Mouse (Mus musculus) heart, embryonic 15.5 days (tissue): Measurements from ENCODE around the gene Arhgap35. TPM values are rescaled to one million over a fixed set of nuclear protein-coding genes. Genes with fewer than 3 reads are reported as not detected.

ENCODE experiments used
- ATAC-seq: fragments of 200-750 bp; cut with Nextera tagmentation; replicated peaks from 2 replicates; pipeline ENCODE4 v1.8.0; 2017; ENCODE audit warnings: low read depth, moderate TSS enrichment; ENCODE audit not compliant: insufficient number of reproducible peaks, insufficient read depth, low FRiP score
- H3K27ac ChIP-seq: fragments of 300-500 bp; sonication (generic); 2 replicates; pipeline ENCODE4 v1.5.1; 2015; ENCODE audit warnings: mild to moderate bottlenecking, inconsistent platforms
- H3K27me3 ChIP-seq: fragments of 300-500 bp; sonication (generic); 2 replicates; pipeline ENCODE4 v1.6.1; 2015; ENCODE audit warnings: inconsistent platforms
- H3K36me3 ChIP-seq: fragments of 300-500 bp; sonication (generic); 2 replicates; pipeline ENCODE4 v1.6.1; 2015; ENCODE audit warnings: mild to moderate bottlenecking, inconsistent platforms
- H3K4me1 ChIP-seq: fragments of 300-500 bp; sonication (generic); replicated peaks from 2 replicates; pipeline ENCODE4 v1.6.1; 2015; ENCODE audit warnings: inconsistent platforms
- H3K4me2 ChIP-seq: fragments of 300-500 bp; sonication (generic); 2 replicates; pipeline ENCODE4 v1.6.1; 2015; ENCODE audit warnings: inconsistent platforms, mild to moderate bottlenecking, moderate library complexity
- H3K4me3 ChIP-seq: fragments of 300-500 bp; sonication (generic); 2 replicates; pipeline ENCODE4 v1.5.1; 2015; ENCODE audit warnings: mild to moderate bottlenecking, inconsistent platforms
- H3K9ac ChIP-seq: fragments of 300-500 bp; sonication (generic); 2 replicates; pipeline ENCODE4 v1.6.1; 2015; ENCODE audit warnings: mild to moderate bottlenecking, inconsistent platforms
- H3K9me3 ChIP-seq: fragments of 300-500 bp; sonication (generic); replicated peaks from 2 replicates; pipeline ENCODE4 v1.6.1; 2016; ENCODE audit warnings: inconsistent platforms
- WGBS: fragments of 180-500 bp; shearing (Covaris S2); methylation state at CpG from one replicate; pipeline ENCODE4 v1.1.7; 2015; ENCODE audit warnings: mixed read lengths; 5-methylcytosine and 5-hydroxymethylcytosine counted together
- polyA plus RNA-seq: library from polyadenylated mRNA; unstranded; fragments of >200 nt; fragmentation: Nextera tagmentation; extraction: Ambion mirVana; gene quantifications from 2 replicates; pipeline ENCODE4 v1.2.1, GENCODE M21; 2015

Gene Arhgap35
- polyA plus RNA-seq, 1 experiment from 2014 or later, result 12.6 TPM

DNA sequence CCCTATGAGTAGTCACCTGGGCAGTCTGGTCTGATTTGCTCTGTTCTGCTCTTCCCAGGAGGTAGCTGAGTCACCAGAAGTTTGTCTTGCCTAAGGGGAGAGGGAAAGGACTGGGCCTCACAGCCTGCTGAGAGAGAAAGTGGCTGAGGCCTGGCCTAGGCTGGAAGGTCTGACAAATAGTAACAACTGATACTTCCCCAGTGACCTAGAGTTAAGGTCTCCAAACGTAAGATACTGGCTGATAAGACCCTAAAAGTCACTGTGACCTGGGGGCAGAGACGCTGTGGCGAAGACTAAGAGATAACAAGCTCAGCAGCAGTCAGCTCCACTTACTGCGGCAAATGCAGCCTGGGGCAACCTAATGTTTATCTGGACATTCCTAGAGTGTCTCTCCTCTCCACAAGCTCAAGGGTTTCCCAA is 13.1 kb downstream of the Arhgap35 start:
- ATAC-seq, result peak; percentile 53; the same call in 1 of the 2 replicates
- 17% methylated on average over 4 of the region's 4 CpGs for WGBS

DNA sequence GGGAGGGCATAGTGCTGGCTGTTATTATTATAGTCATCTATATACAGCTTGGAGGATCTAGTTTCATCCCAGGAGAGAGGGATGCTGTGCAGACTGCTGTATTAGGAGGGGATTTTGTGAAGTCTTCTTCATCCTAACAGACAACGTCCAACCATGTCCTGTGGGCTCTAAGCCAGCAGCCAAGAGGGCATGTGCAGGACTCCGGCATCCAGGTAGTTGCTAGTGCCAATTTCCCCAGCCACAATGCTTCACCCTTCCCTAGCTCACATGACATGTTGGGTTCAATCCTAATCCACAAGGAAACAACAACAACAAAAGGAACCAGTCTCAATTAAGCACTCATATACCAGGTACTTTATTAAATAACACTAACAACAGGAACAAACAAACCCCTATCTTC is 15.8 kb downstream of the Arhgap35 start:
- Histone ChIP-seq H3K4me1 (peaks cover 31% of the 10 kb centered on the region), H3K9me3 (no peaks in the 10 kb centered on the region), H3K4me2 (no peak overlapping the region), H3K9ac (no peak overlapping the region), H3K27ac (no peak overlapping the region), H3K4me3 (no peak overlapping the region), H3K27me3 (no peaks in the 10 kb centered on the region), H3K36me3 (0 out of 2 replicates have a peak, but pooled peaks cover 3% of the 10 kb centered on the region)
- WGBS, result 43% methylated on average over 2 of the region's 2 CpGs
- 0 out of 2 replicates have a peak, but pooled peaks have one; percentile 27 for ATAC-seq

More for the DNA sequence above, 13.1 kb downstream of the Arhgap35 start:
- Histone ChIP-seq H3K9ac (peak overlapping the region; percentile 26; the same call in 1 of the 2 replicates), H3K4me2 (peak overlapping the region; percentile 21; the same call in 1 of the 2 replicates), H3K4me3 (no peak overlapping the region), H3K27ac (peak overlapping the region; percentile 83), H3K4me1 (peaks cover 28% of the 10 kb centered on the region), H3K36me3 (no peaks in the 10 kb centered on the region), H3K9me3 (no peaks in the 10 kb centered on the region), H3K27me3 (no peaks in the 10 kb centered on the region)

DNA sequence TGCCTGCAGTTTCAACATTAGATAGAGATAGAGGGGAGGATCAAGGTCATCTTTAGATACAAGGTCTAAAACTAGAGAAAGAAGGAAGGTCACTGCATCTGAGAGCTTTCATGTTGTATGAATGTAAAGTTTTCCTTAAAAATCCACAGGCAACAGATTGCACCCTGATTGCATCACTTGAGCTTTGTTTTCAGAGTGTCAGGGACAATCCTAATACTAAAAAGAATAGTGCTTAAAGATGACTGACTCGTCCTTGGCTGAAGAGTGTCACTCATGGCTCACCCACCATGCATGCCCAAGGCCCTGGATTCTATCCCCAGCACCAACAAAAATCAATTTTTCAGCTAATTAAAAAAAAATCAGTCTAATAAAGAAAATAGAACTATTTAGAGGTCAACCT is 23.5 kb downstream of the Arhgap35 start:
- H3K27me3 ChIP-seq, result no peaks in the 10 kb centered on the region
- 0 out of 2 replicates have a peak, but pooled peaks cover 7% of the 10 kb centered on the region for H3K36me3 ChIP-seq
- H3K27ac ChIP-seq, result 0 out of 2 replicates have a peak overlapping the region, but pooled peaks have one; percentile 14
- no peak overlapping the region for H3K4me2 ChIP-seq
- H3K9me3 ChIP-seq, result no peaks in the 10 kb centered on the region
- no peak for ATAC-seq
- H3K4me1 ChIP-seq, result peaks cover 50% of the 10 kb centered on the region
- H3K4me3 ChIP-seq, result no peak overlapping the region
- 53% methylated on average over 1 of the region's 1 CpGs for WGBS
- H3K9ac ChIP-seq, result no peak overlapping the region

DNA sequence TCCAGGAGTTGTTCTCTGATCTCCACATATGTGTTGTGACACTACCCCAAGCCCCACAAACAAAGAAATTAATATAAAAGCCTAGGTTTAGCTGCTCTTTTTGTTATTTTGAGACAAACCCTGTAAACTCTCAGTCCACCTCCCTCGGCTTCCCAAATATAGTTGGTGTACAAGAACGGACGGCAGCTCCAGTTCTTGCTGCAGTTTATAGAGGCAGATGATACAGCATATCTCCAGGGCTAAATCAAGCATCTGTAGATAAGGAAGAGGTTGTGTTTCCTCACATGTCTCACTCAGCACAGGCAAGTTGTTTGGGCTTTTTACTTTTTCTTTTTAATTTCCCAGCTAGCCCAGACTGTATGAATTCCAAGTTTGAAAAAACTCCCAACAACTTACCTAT is 27.1 kb downstream of the Arhgap35 start:
- Histone ChIP-seq H3K9me3 (no peaks in the 10 kb centered on the region), H3K4me1 (peaks cover 78% of the 10 kb centered on the region), H3K4me3 (no peak overlapping the region), H3K9ac (no peak overlapping the region), H3K4me2 (no peak overlapping the region), H3K27me3 (no peaks in the 10 kb centered on the region), H3K27ac (peak overlapping the region; percentile 73), H3K36me3 (no peaks in the 10 kb centered on the region)
- no peak for ATAC-seq
- 44% methylated on average over 3 of the region's 3 CpGs for WGBS

DNA sequence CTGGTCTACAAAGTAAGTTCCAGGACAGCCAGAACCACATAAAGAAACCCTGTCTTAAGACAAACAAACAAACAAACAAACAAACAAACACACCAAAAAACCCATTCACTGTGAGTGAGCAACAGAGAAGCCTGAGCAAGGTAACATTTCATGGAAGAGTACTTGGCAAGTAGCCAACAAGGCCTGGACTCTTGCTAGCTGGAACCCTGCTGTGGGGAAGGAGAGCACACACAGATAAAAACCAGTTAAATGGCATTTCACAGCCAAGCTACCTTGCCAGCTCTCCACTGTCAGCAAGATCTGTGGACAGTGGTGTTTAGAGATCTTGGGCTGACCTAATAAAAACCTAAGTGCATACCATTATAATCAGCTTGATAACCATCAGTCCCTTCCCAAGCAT is 30.4 kb downstream of the Arhgap35 start:
- H3K27me3 ChIP-seq, result no peaks in the 10 kb centered on the region
- H3K4me2 ChIP-seq, result peak overlapping the region; percentile 11; the same call in 1 of the 2 replicates
- H3K4me1 ChIP-seq, result peaks cover 84% of the 10 kb centered on the region

DNA sequence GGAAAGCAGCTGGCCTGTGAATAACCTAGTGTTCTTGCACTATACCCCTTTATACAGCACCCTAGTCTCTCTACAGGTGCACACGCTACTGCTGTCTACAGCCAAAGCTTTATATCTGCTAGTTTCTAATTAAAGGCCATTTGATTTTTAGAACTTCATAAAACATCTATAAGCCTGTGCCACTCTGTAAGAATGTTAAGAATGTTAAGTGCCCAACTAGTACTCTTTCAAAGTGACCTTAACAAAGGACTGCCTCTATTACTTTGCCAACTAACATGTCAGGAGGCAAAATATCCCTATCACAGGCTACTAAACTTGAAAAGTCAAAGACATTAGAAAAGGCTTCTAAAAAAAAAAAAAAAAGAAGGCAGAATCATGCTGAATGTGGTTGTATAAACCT is 31.0 kb downstream of the Arhgap35 start:
- Histone ChIP-seq H3K27me3 (no peaks in the 10 kb centered on the region), H3K4me3 (no peak overlapping the region), H3K4me2 (peak overlapping the region; percentile 16), H3K4me1 (peaks cover 78% of the 10 kb centered on the region), H3K36me3 (no peaks in the 10 kb centered on the region), H3K27ac (peak overlapping the region; percentile 94), H3K9ac (no peak overlapping the region), H3K9me3 (no peaks in the 10 kb centered on the region)
- ATAC-seq, result peak; percentile 45; the same call in 1 of the 2 replicates
- whole genome bisulfite sequencing, result 51% methylated on average over 1 of the region's 1 CpGs

More for the DNA sequence above, 30.4 kb downstream of the Arhgap35 start:
- H3K36me3 ChIP-seq, result no peaks in the 10 kb centered on the region
- no peak overlapping the region for H3K9ac ChIP-seq
- H3K4me3 ChIP-seq, result no peak overlapping the region
- no peak for ATAC-seq
- H3K27ac ChIP-seq, result peak overlapping the region; percentile 94
- H3K9me3 ChIP-seq, result no peaks in the 10 kb centered on the region

DNA sequence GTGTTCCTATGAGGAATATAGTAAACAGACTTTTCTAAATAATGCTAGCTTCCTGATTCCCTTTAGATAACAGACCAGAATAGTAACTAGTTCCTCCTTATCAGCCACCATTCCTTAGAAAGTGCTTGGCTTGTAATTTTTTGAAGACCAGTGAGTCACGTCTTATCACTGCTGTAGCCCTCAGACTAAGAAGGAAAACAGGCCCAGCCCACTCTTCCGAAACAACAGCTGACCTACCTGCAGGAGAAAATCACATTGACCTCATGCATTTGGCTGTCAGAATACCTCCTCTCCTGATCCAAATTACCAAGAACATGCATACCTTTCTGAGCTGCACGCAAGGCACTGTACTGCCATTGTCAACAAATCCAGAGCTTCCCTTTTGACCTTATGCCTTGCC is 32.5 kb downstream of the Arhgap35 start:
- 36% methylated on average over 3 of the region's 3 CpGs for WGBS
- H3K9ac ChIP-seq, result no peak overlapping the region
- no peaks in the 10 kb centered on the region for H3K9me3 ChIP-seq
- peaks cover 64% of the 10 kb centered on the region for H3K4me1 ChIP-seq
- no peak overlapping the region for H3K4me3 ChIP-seq
- H3K27me3 ChIP-seq, result no peaks in the 10 kb centered on the region
- H3K4me2 ChIP-seq, result no peak overlapping the region
- no peak for ATAC-seq
- H3K36me3 ChIP-seq, result no peaks in the 10 kb centered on the region
- peak overlapping the region; percentile 94 for H3K27ac ChIP-seq

DNA sequence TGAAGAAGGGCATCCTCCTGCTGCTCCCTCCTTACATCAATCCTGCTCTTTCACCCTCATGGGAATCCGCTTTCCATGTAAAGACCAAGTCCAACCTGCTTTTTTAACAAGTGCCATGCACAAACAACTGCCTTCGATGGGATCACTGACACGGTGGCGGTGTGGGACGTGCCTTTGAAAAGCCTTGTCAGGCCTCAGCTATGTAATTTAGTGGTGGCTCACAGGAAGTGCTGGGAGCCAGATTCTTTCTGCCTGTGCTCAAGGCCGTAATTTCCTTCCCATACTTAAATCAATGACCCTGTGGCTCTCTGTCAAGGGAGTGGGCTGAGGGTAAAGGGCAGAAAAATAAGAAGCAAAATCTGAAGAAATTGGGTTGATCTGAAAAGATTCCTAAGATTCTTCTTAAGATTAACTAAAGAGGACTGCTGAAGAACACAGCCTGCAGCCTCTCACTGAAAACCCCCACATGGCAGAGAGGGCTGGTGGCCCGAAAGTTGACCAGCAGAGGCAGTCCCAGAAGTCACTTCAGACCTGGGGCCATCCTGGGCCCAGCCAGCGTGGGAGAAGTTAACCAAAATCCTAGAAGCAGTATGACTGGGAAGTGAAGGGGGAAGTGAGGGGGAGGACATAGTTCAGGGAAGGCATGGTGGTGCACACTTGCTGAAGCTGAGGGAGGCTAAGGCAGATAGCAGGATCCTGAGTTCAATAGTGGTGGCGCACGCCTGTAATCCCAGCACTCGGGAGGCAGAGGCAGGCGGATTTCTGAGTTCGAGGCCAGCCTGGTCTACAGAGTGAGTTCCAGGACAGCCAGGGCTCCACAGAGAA is 33.3 kb downstream of the Arhgap35 start:
- Histone ChIP-seq H3K4me3 (no peak overlapping the region), H3K9me3 (no peaks in the 10 kb centered on the region), H3K27ac (peak overlapping the region; percentile 94), H3K4me1 (peaks cover 56% of the 10 kb centered on the region), H3K27me3 (no peaks in the 10 kb centered on the region), H3K4me2 (no peak overlapping the region), H3K36me3 (no peaks in the 10 kb centered on the region), H3K9ac (no peak overlapping the region)
- ATAC-seq, result no peak
- 51% methylated on average over 13 of the region's 13 CpGs for WGBS

DNA sequence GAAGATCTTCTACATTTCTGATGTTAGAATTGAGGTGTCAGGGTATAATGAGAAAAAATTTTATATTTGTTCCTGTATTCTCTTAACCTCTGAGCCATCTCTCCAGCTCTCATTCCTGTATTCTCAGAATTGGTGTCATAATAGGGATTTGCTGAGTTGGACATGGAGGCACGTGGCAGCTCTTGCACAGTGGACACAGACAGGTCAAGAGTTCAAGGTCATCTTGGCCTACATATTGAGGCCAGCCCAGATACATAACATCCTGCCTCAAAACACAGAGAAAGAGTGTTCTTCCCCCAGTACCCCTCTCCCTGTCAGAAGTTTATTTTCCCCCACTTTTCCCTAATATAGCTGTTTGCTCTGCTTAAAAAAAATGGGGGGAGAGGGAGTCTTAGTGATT is 38.1 kb downstream of the Arhgap35 start:
- H3K4me3 ChIP-seq, result no peak overlapping the region
- WGBS, result 54% methylated on average over 1 of the region's 1 CpGs
- peaks cover 28% of the 10 kb centered on the region for H3K4me1 ChIP-seq
- H3K4me2 ChIP-seq, result no peak overlapping the region
- H3K27ac ChIP-seq, result no peak overlapping the region
- no peak overlapping the region for H3K9ac ChIP-seq
- H3K27me3 ChIP-seq, result no peaks in the 10 kb centered on the region
- H3K36me3 ChIP-seq, result no peaks in the 10 kb centered on the region
- no peaks in the 10 kb centered on the region for H3K9me3 ChIP-seq
- no peak for ATAC-seq

DNA sequence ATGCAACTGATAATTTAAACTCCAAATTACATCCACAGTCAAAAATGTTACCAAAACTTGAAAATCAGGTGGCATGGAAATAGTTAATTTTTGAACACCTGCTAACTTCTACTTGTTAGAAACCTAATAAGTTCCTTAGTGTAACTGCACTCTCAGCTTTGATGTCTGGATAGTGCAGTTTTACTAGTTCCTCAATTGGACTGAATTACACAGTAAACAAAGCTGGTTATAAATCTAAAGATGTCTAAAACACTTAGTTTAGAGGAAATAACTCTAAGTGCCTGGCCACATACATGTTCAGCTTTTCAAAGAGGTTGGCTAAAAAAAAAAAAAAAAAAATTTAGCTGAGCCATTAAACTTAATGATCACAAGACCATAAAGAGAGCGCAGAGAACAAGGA is 43.6 kb downstream of the Arhgap35 start:
- Histone ChIP-seq H3K9ac (no peak overlapping the region), H3K9me3 (no peaks in the 10 kb centered on the region), H3K27ac (no peak overlapping the region), H3K27me3 (no peaks in the 10 kb centered on the region), H3K4me1 (peaks cover 22% of the 10 kb centered on the region), H3K4me3 (no peak overlapping the region), H3K4me2 (no peak overlapping the region), H3K36me3 (no peaks in the 10 kb centered on the region)
- 96% methylated on average over 1 of the region's 1 CpGs for WGBS
- ATAC-seq, result no peak

DNA sequence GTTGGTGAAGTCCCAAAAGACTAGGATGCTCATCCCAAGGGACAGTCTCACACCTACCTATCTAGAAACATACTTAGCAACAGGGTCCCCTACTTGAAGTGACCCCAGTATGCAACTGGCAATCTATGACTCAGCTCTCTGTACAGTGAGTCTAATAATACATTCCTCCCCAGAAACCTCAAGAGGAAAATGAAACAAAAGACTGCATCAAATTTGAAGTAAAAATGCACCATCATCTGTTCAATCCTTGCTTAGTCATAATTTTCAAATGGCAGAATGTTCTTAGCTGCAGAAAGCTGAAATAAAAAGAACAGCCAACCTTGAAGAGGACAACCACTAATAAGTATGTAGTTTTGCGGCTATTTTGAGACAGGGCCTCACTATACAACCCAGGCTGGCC is 44.1 kb downstream of the Arhgap35 start:
- Histone ChIP-seq H3K36me3 (no peaks in the 10 kb centered on the region), H3K4me2 (no peak overlapping the region), H3K4me3 (no peak overlapping the region), H3K27ac (no peak overlapping the region), H3K27me3 (no peaks in the 10 kb centered on the region), H3K9me3 (no peaks in the 10 kb centered on the region), H3K4me1 (peaks cover 22% of the 10 kb centered on the region), H3K9ac (no peak overlapping the region)
- ATAC-seq, result no peak
- 58% methylated on average over 1 of the region's 1 CpGs for WGBS

DNA sequence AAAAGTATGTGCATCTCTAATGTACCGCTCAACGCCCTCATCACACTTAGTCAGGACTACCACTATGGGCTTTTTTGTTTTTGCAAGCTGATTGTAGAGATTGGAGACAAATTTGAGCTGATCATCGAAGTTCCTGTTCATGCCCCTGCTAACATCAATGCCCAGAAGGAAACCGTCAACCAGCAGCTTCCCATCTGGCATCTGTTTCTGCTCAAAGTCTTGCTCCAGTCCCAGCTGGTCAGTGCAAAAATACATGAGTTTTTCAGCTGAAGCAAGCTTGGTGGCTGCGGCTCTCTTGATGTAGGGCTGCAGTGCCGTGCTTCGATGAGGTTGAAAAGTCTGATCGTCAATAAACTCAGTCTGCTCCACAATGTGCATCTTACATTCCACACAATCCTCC is 50.3 kb downstream of the Arhgap35 start:
- 83% methylated on average over 8 of the region's 8 CpGs for WGBS
- Histone ChIP-seq H3K36me3 (peaks cover 39% of the 10 kb centered on the region), H3K4me2 (no peak overlapping the region), H3K4me3 (no peak overlapping the region), H3K27me3 (no peaks in the 10 kb centered on the region), H3K27ac (no peak overlapping the region), H3K9ac (no peak overlapping the region), H3K4me1 (no peaks in the 10 kb centered on the region), H3K9me3 (no peaks in the 10 kb centered on the region)
- no peak for ATAC-seq
